Mouse (Mus musculus) limb, embryonic 15.5 days (tissue): ENCODE measurements at regions not wholly inside any gene's neighbourhood (a gene's known extent, or its start where the extent isn't known, plus 50 kb on each side); places are given as distances from the start of the nearest gene placed in this dataset.

Source experiments
- ATAC-seq: fragments of 200-750 bp; cut with Nextera tagmentation; 2 replicates; pipeline ENCODE4 v1.8.0; 2017; ENCODE audit warnings: low read depth, moderate TSS enrichment; ENCODE audit not compliant: insufficient number of reproducible peaks, low FRiP score, low TSS enrichment
- H3K27ac ChIP-seq: fragments of 300-500 bp; sonication (generic); 2 replicates; pipeline ENCODE4 v1.5.1; 2015; ENCODE audit warnings: moderate library complexity, mild to moderate bottlenecking, inconsistent platforms
- H3K27me3 ChIP-seq: fragments of 300-500 bp; sonication (generic); 2 replicates; pipeline ENCODE4 v1.6.1; 2015; ENCODE audit warnings: inconsistent platforms
- H3K36me3 ChIP-seq: fragments of 300-500 bp; sonication (generic); 2 replicates; pipeline ENCODE4 v1.6.1; 2015; ENCODE audit warnings: inconsistent platforms
- H3K4me1 ChIP-seq: fragments of 300-500 bp; sonication (generic); 2 replicates; pipeline ENCODE4 v1.6.1; 2015; ENCODE audit warnings: inconsistent platforms
- H3K4me2 ChIP-seq: fragments of 300-500 bp; sonication (generic); 2 replicates; pipeline ENCODE4 v1.6.1; 2015; ENCODE audit warnings: mild to moderate bottlenecking, inconsistent platforms
- H3K4me3 ChIP-seq: fragments of 300-500 bp; sonication (generic); 2 replicates; pipeline ENCODE4 v1.5.1; 2015; ENCODE audit warnings: mild to moderate bottlenecking, inconsistent platforms
- H3K9ac ChIP-seq: fragments of 300-500 bp; sonication (generic); 2 replicates; pipeline ENCODE4 v1.6.1; 2015; ENCODE audit warnings: inconsistent platforms
- H3K9me3 ChIP-seq: fragments of 300-500 bp; sonication (generic); 2 replicates; pipeline ENCODE4 v1.6.1; 2016; ENCODE audit warnings: inconsistent platforms
- WGBS: fragments of 180-500 bp; shearing (Covaris S2); methylation state at CpG from one replicate; pipeline ENCODE4 v1.1.7; 2015; 5-methylcytosine and 5-hydroxymethylcytosine counted together

- Histone ChIP-seq H3K4me2 (no peak overlapping the region), H3K27me3 (no peaks in the 10 kb centered on the region), H3K36me3 (no peaks in the 10 kb centered on the region), H3K4me3 (no peak overlapping the region), H3K9me3 (no peaks in the 10 kb centered on the region), H3K4me1 (no peaks in the 10 kb centered on the region), H3K9ac (no peak overlapping the region), H3K27ac (no peak overlapping the region)
- ATAC-seq = no peak
- WGBS = 80% methylated on average over 1 of the region's 1 CpGs
Measured at GRCm38 (mm10) chr4:31274131-31274530, 689.8 kb upstream of the Map3k7 start.

DNA sequence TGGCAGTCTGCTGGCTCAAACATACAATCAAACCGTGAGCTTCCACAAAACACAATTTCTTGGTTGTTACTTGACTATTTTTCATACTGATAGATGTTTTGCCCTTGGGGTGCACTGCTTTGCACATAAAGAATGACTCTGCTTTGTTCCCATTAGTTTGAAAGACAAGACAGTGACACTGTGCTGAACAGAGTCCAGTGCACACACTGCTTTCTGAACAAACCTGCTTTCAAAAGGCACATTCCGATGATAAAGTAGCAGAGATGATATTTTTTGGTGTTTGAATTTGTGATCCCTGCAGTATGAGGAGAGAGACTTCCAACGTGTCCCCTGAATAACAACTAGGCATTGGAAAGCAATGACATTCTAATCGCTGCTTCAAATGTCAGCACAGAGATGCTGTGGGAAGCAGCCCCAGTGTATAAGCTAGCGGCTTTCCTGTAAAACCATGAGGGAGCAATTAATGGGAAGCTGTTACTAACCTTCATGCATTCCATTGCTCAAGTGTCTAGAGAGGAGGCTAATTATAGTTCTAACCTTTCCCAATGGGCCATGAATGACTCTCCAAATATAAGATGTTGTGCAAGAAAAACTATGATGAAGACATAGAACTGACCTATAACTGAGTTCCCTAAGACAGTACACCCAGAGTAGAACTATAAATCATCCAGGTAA lies 673.5 kb upstream of the Map3k7 start:
- Histone ChIP-seq H3K36me3 (no peaks in the 10 kb centered on the region), H3K9me3 (no peaks in the 10 kb centered on the region), H3K27me3 (no peaks in the 10 kb centered on the region), H3K4me1 (no peaks in the 10 kb centered on the region), H3K4me2 (no peak overlapping the region), H3K27ac (no peak overlapping the region), H3K9ac (no peak overlapping the region), H3K4me3 (no peak overlapping the region)
- no peak for ATAC-seq
- 43% methylated on average over 5 of the region's 5 CpGs for WGBS

DNA sequence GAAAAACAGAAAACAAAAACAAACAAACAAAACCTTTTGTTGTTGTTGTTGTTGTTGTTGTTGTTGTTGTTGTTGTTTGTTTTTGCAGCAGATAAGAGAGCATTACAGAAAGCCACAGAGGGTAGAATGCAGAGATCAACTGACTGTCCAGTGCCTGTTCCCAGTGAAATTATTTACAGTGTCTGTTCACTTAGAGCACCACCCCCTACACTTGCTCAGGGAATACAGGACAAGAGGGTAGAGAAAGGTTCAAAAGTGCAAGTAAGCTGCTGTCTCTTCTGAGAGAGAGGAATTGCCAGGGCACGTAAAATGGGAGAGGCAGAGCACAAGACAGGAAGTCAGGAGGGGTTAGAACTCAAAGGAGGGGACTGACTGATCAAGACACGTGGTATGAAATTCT lies 670.1 kb upstream of the Map3k7 start:
- no peak overlapping the region for H3K4me3 ChIP-seq
- no peak overlapping the region for H3K9ac ChIP-seq
- ATAC-seq = no peak
- no peak overlapping the region for H3K27ac ChIP-seq
- H3K4me1 ChIP-seq = no peaks in the 10 kb centered on the region
- H3K4me2 ChIP-seq = no peak overlapping the region
- H3K36me3 ChIP-seq = no peaks in the 10 kb centered on the region
- 49% methylated on average over 2 of the region's 2 CpGs for WGBS
- no peaks in the 10 kb centered on the region for H3K9me3 ChIP-seq
- H3K27me3 ChIP-seq = no peaks in the 10 kb centered on the region

DNA sequence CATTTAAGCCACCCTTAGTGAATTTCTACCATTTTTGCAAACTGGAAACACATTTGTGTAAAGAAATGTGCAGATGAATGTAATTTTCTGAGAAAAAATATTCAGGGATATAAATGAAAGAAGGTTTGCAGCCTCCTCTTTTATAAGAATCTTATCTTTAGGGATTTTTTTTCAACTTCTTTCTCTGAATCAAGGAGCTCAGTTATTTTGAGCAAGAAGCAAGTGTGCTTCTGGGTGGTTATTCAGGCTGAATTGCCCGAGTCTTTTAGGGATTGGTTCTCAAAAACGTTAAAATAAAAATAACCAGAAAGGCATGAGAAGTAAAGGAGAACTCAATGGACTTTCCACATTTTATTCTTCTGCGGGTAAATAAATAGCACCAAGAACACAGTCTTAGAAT lies 666.0 kb upstream of the Map3k7 start:
- no peak overlapping the region for H3K4me3 ChIP-seq
- H3K27ac ChIP-seq = no peak overlapping the region
- 84% methylated on average over 3 of the region's 3 CpGs for WGBS
- H3K9me3 ChIP-seq = no peaks in the 10 kb centered on the region
- no peaks in the 10 kb centered on the region for H3K4me1 ChIP-seq
- ATAC-seq = no peak
- H3K27me3 ChIP-seq = no peaks in the 10 kb centered on the region
- no peak overlapping the region for H3K9ac ChIP-seq
- H3K4me2 ChIP-seq = no peak overlapping the region
- no peaks in the 10 kb centered on the region for H3K36me3 ChIP-seq

GRCm38 (mm10) chr4:31319269-31319668 lies 644.6 kb upstream of the Map3k7 start:
- Histone ChIP-seq H3K4me3 (no peak overlapping the region), H3K27me3 (no peaks in the 10 kb centered on the region), H3K4me1 (no peaks in the 10 kb centered on the region), H3K27ac (no peak overlapping the region), H3K9me3 (no peaks in the 10 kb centered on the region), H3K9ac (no peak overlapping the region), H3K4me2 (no peak overlapping the region), H3K36me3 (no peaks in the 10 kb centered on the region)
- WGBS = 23% methylated on average over 6 of the region's 6 CpGs
- ATAC-seq = no peak

- 71% methylated on average over 8 of the region's 8 CpGs for WGBS
- Histone ChIP-seq H3K4me3 (no peak overlapping the region), H3K4me1 (no peaks in the 10 kb centered on the region), H3K27ac (no peak overlapping the region), H3K9me3 (no peaks in the 10 kb centered on the region), H3K9ac (no peak overlapping the region), H3K27me3 (no peaks in the 10 kb centered on the region), H3K36me3 (no peaks in the 10 kb centered on the region), H3K4me2 (no peak overlapping the region)
- ATAC-seq = no peak
Measured at GRCm38 (mm10) chr4:31320734-31321507, 643.0 kb upstream of the Map3k7 start.

- H3K9ac ChIP-seq = no peak overlapping the region
- 92% methylated on average over 3 of the region's 3 CpGs for WGBS
- H3K4me1 ChIP-seq = no peaks in the 10 kb centered on the region
- no peak for ATAC-seq
- H3K4me3 ChIP-seq = no peak overlapping the region
- H3K36me3 ChIP-seq = no peaks in the 10 kb centered on the region
- no peak overlapping the region for H3K4me2 ChIP-seq
- no peaks in the 10 kb centered on the region for H3K9me3 ChIP-seq
- H3K27ac ChIP-seq = no peak overlapping the region
- no peaks in the 10 kb centered on the region for H3K27me3 ChIP-seq
Measured at GRCm38 (mm10) chr4:31323816-31324215, 640.1 kb upstream of the Map3k7 start.

DNA sequence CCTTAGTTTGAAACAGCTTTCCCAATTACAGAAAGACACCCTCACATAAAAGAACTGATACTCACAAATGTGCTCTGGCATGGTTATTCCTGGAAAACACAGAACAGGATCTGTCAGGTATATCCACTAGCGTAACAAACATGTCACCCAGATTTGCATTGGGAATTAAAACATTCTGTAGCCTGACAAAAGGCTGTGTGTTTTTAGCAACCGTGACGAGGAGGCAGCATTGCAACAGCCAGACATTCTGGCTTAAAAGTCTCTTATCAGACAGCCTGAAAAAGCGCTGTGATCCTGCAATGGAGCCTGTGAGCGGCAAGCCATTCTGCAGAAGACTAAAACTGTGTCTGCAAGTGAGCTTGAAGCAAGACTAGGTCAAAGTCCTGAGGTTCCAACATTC lies 635.1 kb upstream of the Map3k7 start:
- Histone ChIP-seq H3K4me2 (no peak overlapping the region), H3K9me3 (no peaks in the 10 kb centered on the region), H3K4me3 (no peak overlapping the region), H3K27me3 (no peaks in the 10 kb centered on the region), H3K36me3 (no peaks in the 10 kb centered on the region), H3K9ac (no peak overlapping the region), H3K27ac (no peak overlapping the region), H3K4me1 (no peaks in the 10 kb centered on the region)
- WGBS = 65% methylated on average over 5 of the region's 5 CpGs
- ATAC-seq = no peak

GRCm38 (mm10) chr4:31331053-31331452 lies 632.8 kb upstream of the Map3k7 start:
- no peak overlapping the region for H3K4me2 ChIP-seq
- H3K9ac ChIP-seq = no peak overlapping the region
- H3K36me3 ChIP-seq = no peaks in the 10 kb centered on the region
- H3K4me1 ChIP-seq = no peaks in the 10 kb centered on the region
- no peak for ATAC-seq
- no peak overlapping the region for H3K27ac ChIP-seq
- no peak overlapping the region for H3K4me3 ChIP-seq
- no peaks in the 10 kb centered on the region for H3K27me3 ChIP-seq
- no peaks in the 10 kb centered on the region for H3K9me3 ChIP-seq

DNA sequence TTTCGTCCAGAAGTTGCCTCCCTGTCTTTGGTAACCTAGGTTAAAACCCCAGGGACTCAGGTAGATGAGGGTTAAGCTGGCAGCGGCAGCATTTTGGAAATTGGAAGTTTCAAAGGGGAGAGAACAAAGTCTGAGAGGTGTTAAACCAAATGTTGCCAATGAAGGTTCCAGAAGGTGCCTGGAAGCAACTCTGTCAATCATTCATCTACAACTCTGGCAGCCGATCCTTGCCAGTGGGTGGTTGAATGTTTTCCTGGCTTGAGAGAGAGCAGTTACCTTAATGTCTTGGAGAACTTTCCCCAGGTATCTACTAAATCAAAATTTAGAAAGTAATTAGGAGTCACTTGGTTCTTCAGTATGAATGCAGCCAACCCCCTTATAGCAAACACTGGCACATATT lies 628.2 kb upstream of the Map3k7 start:
- WGBS = 64% methylated on average over 3 of the region's 3 CpGs
- no peak overlapping the region for H3K4me2 ChIP-seq
- H3K9me3 ChIP-seq = no peaks in the 10 kb centered on the region
- no peak overlapping the region for H3K9ac ChIP-seq
- H3K27me3 ChIP-seq = no peaks in the 10 kb centered on the region
- no peak for ATAC-seq
- no peaks in the 10 kb centered on the region for H3K36me3 ChIP-seq
- no peaks in the 10 kb centered on the region for H3K4me1 ChIP-seq
- no peak overlapping the region for H3K4me3 ChIP-seq
- H3K27ac ChIP-seq = no peak overlapping the region

GRCm38 (mm10) chr4:31337980-31338379 lies 625.9 kb upstream of the Map3k7 start:
- H3K27me3 ChIP-seq = no peaks in the 10 kb centered on the region
- no peaks in the 10 kb centered on the region for H3K4me1 ChIP-seq
- no peak for ATAC-seq
- 43% methylated on average over 4 of the region's 4 CpGs for WGBS
- no peaks in the 10 kb centered on the region for H3K9me3 ChIP-seq
- no peak overlapping the region for H3K9ac ChIP-seq
- no peaks in the 10 kb centered on the region for H3K36me3 ChIP-seq
- no peak overlapping the region for H3K4me2 ChIP-seq
- no peak overlapping the region for H3K4me3 ChIP-seq
- H3K27ac ChIP-seq = no peak overlapping the region

DNA sequence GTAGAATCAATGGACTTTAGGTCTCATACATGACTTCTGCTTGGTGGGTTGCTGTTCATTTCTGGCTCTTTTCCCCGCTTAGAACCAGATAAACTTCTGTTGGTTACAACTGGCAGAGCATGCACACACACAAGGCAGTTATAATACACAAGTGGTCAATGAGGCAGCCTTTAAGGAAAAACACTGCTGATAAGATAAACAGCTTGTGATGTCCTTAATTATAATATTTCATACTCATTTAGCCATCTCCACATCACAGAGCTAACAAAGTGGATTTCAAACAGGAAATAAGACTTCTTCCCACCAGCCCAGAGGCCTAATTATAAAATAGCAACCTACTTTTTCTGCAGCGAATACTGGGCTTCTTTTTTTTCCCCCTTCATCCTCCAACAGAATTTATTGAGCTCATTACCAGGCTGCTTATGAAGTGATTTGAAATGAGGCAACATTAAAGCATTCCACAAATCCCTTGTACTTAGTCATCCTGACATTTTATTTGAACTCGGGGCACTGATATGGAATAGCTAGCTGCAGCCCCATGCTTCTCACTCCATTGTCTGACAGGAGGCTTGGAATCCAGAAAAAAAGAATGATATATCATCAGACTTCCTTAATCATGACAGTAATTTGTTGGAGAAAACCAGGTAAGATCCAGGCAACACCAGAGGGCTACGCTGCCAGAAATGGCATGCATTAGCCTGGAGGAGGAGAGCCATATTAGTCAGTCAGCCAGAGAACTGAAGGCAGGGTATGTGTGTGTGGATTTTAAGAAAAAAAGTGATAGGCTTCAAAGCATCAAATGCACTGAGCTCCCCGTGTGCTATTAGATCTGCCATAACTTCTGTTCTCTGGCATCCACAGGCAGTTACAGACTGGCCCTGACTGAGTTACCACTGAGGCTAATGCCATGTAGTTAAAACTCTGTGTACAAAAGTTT lies 620.3 kb upstream of the Map3k7 start:
- Histone ChIP-seq H3K9me3 (no peaks in the 10 kb centered on the region), H3K27me3 (no peaks in the 10 kb centered on the region), H3K4me2 (no peak overlapping the region), H3K4me1 (no peaks in the 10 kb centered on the region), H3K27ac (no peak overlapping the region), H3K36me3 (no peaks in the 10 kb centered on the region), H3K9ac (no peak overlapping the region), H3K4me3 (no peak overlapping the region)
- ATAC-seq = no peak
- WGBS = 25% methylated on average over 5 of the region's 5 CpGs
